Mouse (Mus musculus): ENCODE results near the gene Tsnaxip1. TPM values are rescaled to one million over a fixed set of nuclear protein-coding genes. Genes with fewer than 3 reads are reported as not detected.

The Tsnaxip1 gene
- polyA plus RNA-seq, 1 experiment from 2014 or later = 0.14 TPM

DNA sequence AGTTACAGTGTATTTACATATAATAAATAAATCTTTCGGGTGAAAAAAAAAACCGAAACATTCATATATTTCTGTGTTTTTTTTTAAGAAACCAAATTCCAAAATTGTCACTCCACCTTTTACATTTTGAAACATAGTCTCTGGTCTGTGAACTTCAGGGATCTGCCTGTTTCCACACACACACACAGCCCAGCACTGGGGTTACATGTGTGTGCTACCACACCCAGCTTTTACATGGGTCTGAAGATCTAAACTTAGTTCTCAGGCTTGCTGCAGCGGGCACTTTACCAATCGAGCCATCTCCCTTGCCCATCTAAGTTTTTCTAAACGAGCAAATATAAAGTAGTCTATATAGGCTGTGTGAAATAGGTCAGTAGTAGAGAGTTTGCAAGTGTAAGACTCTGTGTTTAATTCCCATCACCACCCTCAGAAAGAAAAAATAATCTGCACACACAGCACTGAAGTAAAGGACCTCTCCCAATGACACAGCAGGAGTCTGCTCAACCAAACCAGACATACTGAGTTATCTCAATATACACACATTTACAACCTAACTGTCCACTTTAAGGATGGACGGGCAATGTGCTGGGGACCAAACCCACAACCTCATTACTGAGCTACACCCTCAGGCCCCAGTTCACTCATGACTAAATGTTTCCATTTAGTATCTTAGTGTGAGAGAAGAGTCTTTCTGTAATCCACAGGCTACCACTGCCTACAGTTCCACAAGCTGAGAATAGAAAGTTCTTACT is 26.2 kb upstream of the Tsnaxip1 start:
- Histone ChIP-seq H3K27ac (ENCODE audit: poor library complexity, severe bottlenecking) (peak overlapping the region; percentile 75), H3K4me1 (replicated peaks) (peaks cover 41% of the 10 kb centered on the region), H3K36me3 (peaks cover 14% of the 10 kb centered on the region), H3K4me2 (peak overlapping the region; percentile 33; the same call in 1 of the 2 replicates), H3K27me3 (replicated peaks) (no peaks in the 10 kb centered on the region), H3K4me3 (no peak overlapping the region), H3K9ac (no peak overlapping the region), H3K9me3 (replicated peaks) (no peaks in the 10 kb centered on the region)
- peak; percentile 86 for ATAC-seq (ENCODE audit: insufficient number of reproducible peaks, low FRiP score)
- 75% methylated on average over 6 of the region's 6 CpGs for WGBS

DNA sequence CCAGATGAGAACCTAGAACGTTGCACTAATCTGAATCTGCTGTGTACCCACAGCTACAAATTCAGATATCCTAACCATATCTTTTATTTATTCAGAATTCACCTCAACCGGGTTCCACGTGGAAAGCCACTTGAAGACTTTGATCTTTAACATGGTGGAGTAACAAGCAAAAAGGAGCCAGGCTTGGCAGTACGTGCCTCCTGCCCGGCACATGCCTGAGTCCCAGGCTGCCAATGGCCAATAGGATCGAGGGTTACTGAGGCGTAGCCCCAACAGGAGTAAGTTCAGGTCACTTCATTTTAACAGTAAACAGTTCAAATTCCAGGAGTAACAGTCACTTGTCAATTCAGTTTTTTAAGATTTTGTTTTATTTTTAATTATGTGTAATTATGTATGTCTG is 22.7 kb upstream of the Tsnaxip1 start:
- ATAC-seq (ENCODE audit: insufficient number of reproducible peaks, low FRiP score) = no peak
- no peak overlapping the region for H3K9ac ChIP-seq
- H3K4me1 ChIP-seq (replicated peaks) = peaks cover 39% of the 10 kb centered on the region
- H3K27ac ChIP-seq (ENCODE audit: poor library complexity, severe bottlenecking) = no peak overlapping the region
- no peaks in the 10 kb centered on the region for H3K9me3 ChIP-seq (replicated peaks)
- no peaks in the 10 kb centered on the region for H3K27me3 ChIP-seq (replicated peaks)
- peaks cover 11% of the 10 kb centered on the region for H3K36me3 ChIP-seq
- no peak overlapping the region for H3K4me2 ChIP-seq
- 91% methylated on average over 7 of the region's 7 CpGs for WGBS
- no peak overlapping the region for H3K4me3 ChIP-seq

DNA sequence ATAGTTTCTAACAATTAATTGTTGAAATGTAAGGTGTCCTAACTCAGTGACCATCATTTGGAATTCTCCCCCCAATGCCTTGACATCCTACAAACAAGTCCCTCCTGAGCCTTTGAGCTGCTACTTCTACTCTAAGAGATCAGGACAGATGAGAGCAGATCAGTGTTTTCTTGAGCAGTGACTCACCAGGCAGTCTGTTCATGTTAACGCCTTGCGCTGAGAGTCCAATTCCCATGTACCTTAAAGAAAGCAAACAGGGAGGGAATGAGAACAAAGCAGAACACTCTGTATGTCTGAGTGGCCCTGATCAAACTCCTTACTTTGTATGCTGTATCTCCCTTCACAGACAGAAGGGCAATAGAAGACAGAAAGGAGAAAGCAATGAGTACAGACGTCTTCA is 22.2 kb upstream of the Tsnaxip1 start:
- peaks cover 11% of the 10 kb centered on the region for H3K36me3 ChIP-seq
- WGBS = 80% methylated on average over 3 of the region's 3 CpGs
- H3K4me2 ChIP-seq = no peak overlapping the region
- no peak for ATAC-seq (ENCODE audit: insufficient number of reproducible peaks, low FRiP score)
- no peak overlapping the region for H3K9ac ChIP-seq
- no peaks in the 10 kb centered on the region for H3K9me3 ChIP-seq (replicated peaks)
- H3K27ac ChIP-seq (ENCODE audit: poor library complexity, severe bottlenecking) = no peak overlapping the region
- no peak overlapping the region for H3K4me3 ChIP-seq
- H3K4me1 ChIP-seq (replicated peaks) = peaks cover 36% of the 10 kb centered on the region
- no peaks in the 10 kb centered on the region for H3K27me3 ChIP-seq (replicated peaks)

DNA sequence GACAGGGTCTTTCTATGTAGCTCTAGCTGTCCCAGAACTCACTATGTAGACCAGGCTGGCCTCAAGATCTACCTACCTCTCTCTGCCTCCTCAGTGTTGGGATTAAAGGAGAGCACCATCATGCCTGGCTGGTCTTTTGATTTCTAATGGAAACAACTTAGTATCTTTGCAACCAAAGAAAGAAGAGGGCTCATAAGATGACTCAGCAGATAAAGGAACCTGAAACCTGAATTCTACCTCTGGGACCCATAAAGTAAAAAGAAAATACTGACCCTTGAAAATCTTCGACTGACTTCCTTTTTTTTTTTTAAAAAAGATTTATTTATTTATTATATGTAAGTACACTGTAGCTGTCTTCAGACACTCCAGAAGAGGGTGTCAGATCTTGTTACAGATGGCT is 21.6 kb upstream of the Tsnaxip1 start:
- Histone ChIP-seq H3K27me3 (replicated peaks) (no peaks in the 10 kb centered on the region), H3K9me3 (replicated peaks) (no peaks in the 10 kb centered on the region), H3K27ac (ENCODE audit: poor library complexity, severe bottlenecking) (no peak overlapping the region), H3K4me2 (no peak overlapping the region), H3K4me1 (replicated peaks) (peaks cover 37% of the 10 kb centered on the region), H3K9ac (no peak overlapping the region), H3K36me3 (peaks cover 12% of the 10 kb centered on the region), H3K4me3 (no peak overlapping the region)
- WGBS = 76% methylated on average over 1 of the region's 1 CpGs
- ATAC-seq (ENCODE audit: insufficient number of reproducible peaks, low FRiP score) = no peak

DNA sequence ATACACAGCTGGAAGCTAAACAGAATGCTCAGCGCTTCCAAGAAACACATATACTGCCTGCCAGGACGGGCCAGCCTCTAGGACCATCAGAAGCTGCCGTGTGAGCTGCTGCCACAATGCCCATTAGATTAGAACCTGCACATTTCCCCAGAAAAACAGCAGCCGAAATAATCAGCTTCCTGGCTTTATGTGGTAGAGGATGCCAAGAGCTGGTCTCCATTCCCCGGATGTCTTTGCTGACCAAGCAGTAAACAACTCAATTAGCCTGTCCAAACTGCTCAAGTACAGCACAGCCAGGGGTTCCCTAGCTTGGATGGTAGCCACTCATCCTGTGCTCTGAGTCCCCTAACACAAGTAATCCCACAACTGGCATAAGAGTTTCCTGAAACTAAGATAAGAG is 19.8 kb upstream of the Tsnaxip1 start:
- Histone ChIP-seq H3K36me3 (peaks cover 19% of the 10 kb centered on the region), H3K9ac (no peak overlapping the region), H3K4me3 (no peak overlapping the region), H3K27me3 (replicated peaks) (no peaks in the 10 kb centered on the region), H3K4me2 (no peak overlapping the region), H3K27ac (ENCODE audit: poor library complexity, severe bottlenecking) (peak overlapping the region; percentile 13), H3K9me3 (replicated peaks) (no peaks in the 10 kb centered on the region), H3K4me1 (replicated peaks) (peaks cover 45% of the 10 kb centered on the region)
- WGBS = 77% methylated on average over 5 of the region's 5 CpGs
- ATAC-seq (ENCODE audit: insufficient number of reproducible peaks, low FRiP score) = no peak

- ATAC-seq (ENCODE audit: insufficient number of reproducible peaks, low FRiP score) = no peak
- Histone ChIP-seq H3K27me3 (replicated peaks) (no peaks in the 10 kb centered on the region), H3K9me3 (replicated peaks) (no peaks in the 10 kb centered on the region), H3K27ac (ENCODE audit: poor library complexity, severe bottlenecking) (no peak overlapping the region), H3K9ac (no peak overlapping the region), H3K4me2 (no peak overlapping the region), H3K4me3 (no peak overlapping the region), H3K36me3 (peaks cover 19% of the 10 kb centered on the region), H3K4me1 (replicated peaks) (peaks cover 45% of the 10 kb centered on the region)
- WGBS = 85% methylated on average over 2 of the region's 2 CpGs
Measured at GRCm38 (mm10) chr8:105808480-105808879, 19.1 kb upstream of the Tsnaxip1 start.

DNA sequence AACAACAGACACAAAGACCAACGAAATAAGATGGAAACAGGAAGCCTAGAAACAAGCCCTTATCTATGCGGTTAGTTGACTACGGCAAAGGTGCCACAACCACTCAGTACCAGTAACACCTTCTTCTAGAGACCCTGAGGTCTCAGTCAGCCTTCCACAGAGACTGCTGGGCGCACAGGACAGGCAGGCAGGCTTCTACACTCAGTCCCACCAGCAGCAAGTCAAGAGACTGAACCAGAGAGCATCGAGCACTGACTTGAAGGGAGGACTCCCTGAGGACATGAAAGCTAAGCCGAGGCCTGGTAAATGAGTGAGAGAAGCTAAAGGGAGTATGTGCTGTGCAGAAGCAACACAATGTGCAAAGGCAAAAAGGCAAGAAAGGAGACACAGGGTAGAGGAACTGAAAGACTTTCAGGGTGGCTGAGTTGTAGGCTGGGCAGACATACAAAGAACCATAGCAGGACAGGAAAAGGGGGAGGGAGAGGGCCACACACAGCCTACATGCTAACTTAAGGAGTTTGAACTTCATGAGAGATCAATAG is 17.2 kb upstream of the Tsnaxip1 start:
- Histone ChIP-seq H3K27ac (ENCODE audit: poor library complexity, severe bottlenecking) (peak overlapping the region; percentile 12; the same call in 1 of the 2 replicates), H3K36me3 (peaks cover 13% of the 10 kb centered on the region), H3K4me1 (replicated peaks) (peaks cover 49% of the 10 kb centered on the region), H3K27me3 (replicated peaks) (no peaks in the 10 kb centered on the region), H3K4me2 (no peak overlapping the region), H3K9ac (no peak overlapping the region), H3K9me3 (replicated peaks) (no peaks in the 10 kb centered on the region), H3K4me3 (no peak overlapping the region)
- no peak for ATAC-seq (ENCODE audit: insufficient number of reproducible peaks, low FRiP score)
- 68% methylated on average over 6 of the region's 6 CpGs for WGBS

DNA sequence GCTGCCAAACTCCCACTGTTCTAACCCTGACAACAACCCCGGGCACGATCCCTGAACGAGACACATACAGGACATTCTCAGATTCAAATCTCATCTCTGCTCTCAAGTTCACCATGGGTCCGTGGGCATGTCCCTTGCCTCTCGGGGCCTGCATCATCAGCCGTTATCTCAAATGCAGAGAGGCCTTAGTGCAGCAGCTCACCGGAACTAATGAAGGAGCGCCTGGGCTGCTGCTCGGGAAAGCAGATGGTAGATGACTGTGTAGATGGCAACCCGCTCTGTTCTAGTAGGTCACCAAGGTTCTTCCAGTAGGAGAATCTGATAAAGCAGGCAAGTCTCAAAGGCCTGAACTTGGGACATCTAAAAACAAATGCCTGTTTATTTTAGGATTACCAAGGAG is 16.5 kb upstream of the Tsnaxip1 start:
- WGBS = 67% methylated on average over 10 of the region's 10 CpGs
- Histone ChIP-seq H3K4me3 (no peak overlapping the region), H3K9ac (no peak overlapping the region), H3K27ac (ENCODE audit: poor library complexity, severe bottlenecking) (peak overlapping the region; percentile 30; the same call in 1 of the 2 replicates), H3K4me1 (replicated peaks) (peaks cover 45% of the 10 kb centered on the region), H3K9me3 (replicated peaks) (no peaks in the 10 kb centered on the region), H3K36me3 (peaks cover 18% of the 10 kb centered on the region), H3K27me3 (replicated peaks) (no peaks in the 10 kb centered on the region), H3K4me2 (no peak overlapping the region)
- no peak for ATAC-seq (ENCODE audit: insufficient number of reproducible peaks, low FRiP score)

DNA sequence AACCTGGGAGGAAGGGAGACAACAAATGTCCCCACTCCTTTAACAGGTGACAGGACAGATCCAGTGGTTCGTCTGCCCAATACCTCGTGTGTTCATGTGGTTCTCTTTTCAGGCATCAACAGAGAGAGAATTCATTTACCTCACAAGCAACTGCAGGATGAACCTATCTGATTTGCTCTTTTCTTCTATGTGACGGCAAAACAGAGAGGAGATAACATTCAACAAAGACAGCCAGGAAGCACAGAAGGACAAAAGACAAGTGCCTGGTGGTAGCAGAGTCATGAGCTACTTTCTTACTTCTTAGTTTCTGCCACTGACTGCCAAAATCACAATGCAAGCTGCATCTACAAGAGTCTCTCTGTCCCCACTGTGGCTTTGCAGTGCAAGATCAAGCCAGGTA is 16.0 kb upstream of the Tsnaxip1 start:
- Histone ChIP-seq H3K4me1 (replicated peaks) (peaks cover 45% of the 10 kb centered on the region), H3K9me3 (replicated peaks) (no peaks in the 10 kb centered on the region), H3K27ac (ENCODE audit: poor library complexity, severe bottlenecking) (peak overlapping the region; percentile 30; the same call in 1 of the 2 replicates), H3K36me3 (peaks cover 18% of the 10 kb centered on the region), H3K9ac (no peak overlapping the region), H3K27me3 (replicated peaks) (no peaks in the 10 kb centered on the region), H3K4me2 (no peak overlapping the region), H3K4me3 (no peak overlapping the region)
- no peak for ATAC-seq (ENCODE audit: insufficient number of reproducible peaks, low FRiP score)
- WGBS = 50% methylated on average over 3 of the region's 3 CpGs

- Histone ChIP-seq H3K27me3 (replicated peaks) (no peaks in the 10 kb centered on the region), H3K4me1 (replicated peaks) (peaks cover 42% of the 10 kb centered on the region), H3K9me3 (replicated peaks) (no peaks in the 10 kb centered on the region), H3K4me3 (no peak overlapping the region), H3K4me2 (no peak overlapping the region), H3K9ac (no peak overlapping the region), H3K27ac (ENCODE audit: poor library complexity, severe bottlenecking) (no peak overlapping the region), H3K36me3 (peaks cover 21% of the 10 kb centered on the region)
- ATAC-seq (ENCODE audit: insufficient number of reproducible peaks, low FRiP score) = no peak
- WGBS = 80% methylated on average over 5 of the region's 5 CpGs
Measured at GRCm38 (mm10) chr8:105812511-105812910, 15.0 kb upstream of the Tsnaxip1 start.

- H3K9me3 ChIP-seq (replicated peaks) = no peaks in the 10 kb centered on the region
- no peaks in the 10 kb centered on the region for H3K27me3 ChIP-seq (replicated peaks)
- 92% methylated on average over 6 of the region's 6 CpGs for WGBS
- no peak overlapping the region for H3K4me3 ChIP-seq
- H3K9ac ChIP-seq = no peak overlapping the region
- no peak overlapping the region for H3K27ac ChIP-seq (ENCODE audit: poor library complexity, severe bottlenecking)
- H3K4me1 ChIP-seq (replicated peaks) = peaks cover 36% of the 10 kb centered on the region
- ATAC-seq (ENCODE audit: insufficient number of reproducible peaks, low FRiP score) = no peak
- no peak overlapping the region for H3K4me2 ChIP-seq
- peaks cover 23% of the 10 kb centered on the region for H3K36me3 ChIP-seq
Measured at GRCm38 (mm10) chr8:105813241-105813640, 14.3 kb upstream of the Tsnaxip1 start.
